Mouse (Mus musculus): ENCODE results near the gene Mroh2a.

Mroh2a gene

GRCm38 (mm10) chr1:88237311-88237710, 10.5 kb downstream of the Mroh2a start:
- DNase-seq: no peak

GRCm38 (mm10) chr1:88238771-88239170, 12.0 kb downstream of the Mroh2a start:
- DNase-seq: no peak

GRCm38 (mm10) chr1:88240072-88240471, 13.3 kb downstream of the Mroh2a start:
- DNase-seq: peak; percentile 5

GRCm38 (mm10) chr1:88240579-88240978, 13.8 kb downstream of the Mroh2a start:
- peak; percentile 16 for DNase-seq

- DNase-seq: peak; percentile 3
These were observed 17.1 kb downstream of the Mroh2a start for GRCm38 (mm10) chr1:88243861-88244260.

GRCm38 (mm10) chr1:88245881-88246280, 19.1 kb downstream of the Mroh2a start:
- no peak for DNase-seq

- no peak for DNase-seq
These were observed 19.6 kb downstream of the Mroh2a start for GRCm38 (mm10) chr1:88246386-88246785.

- DNase-seq: no peak
These were observed 20.9 kb downstream of the Mroh2a start for GRCm38 (mm10) chr1:88247660-88248059.

- no peak for DNase-seq
These were observed 21.9 kb downstream of the Mroh2a start for GRCm38 (mm10) chr1:88248658-88249057.

GRCm38 (mm10) chr1:88249596-88249995, 22.8 kb downstream of the Mroh2a start:
- DNase-seq: no peak

GRCm38 (mm10) chr1:88250023-88250422, 23.2 kb downstream of the Mroh2a start:
- DNase-seq: no peak

- no peak for DNase-seq
These were observed 26.3 kb downstream of the Mroh2a start for GRCm38 (mm10) chr1:88253106-88253505.

GRCm38 (mm10) chr1:88253540-88253939, 26.8 kb downstream of the Mroh2a start:
- DNase-seq: no peak

- DNase-seq: no peak
These were observed 28.1 kb downstream of the Mroh2a start for GRCm38 (mm10) chr1:88254793-88255465.

GRCm38 (mm10) chr1:88255466-88255857, 28.7 kb downstream of the Mroh2a start:
- no peak for DNase-seq

GRCm38 (mm10) chr1:88255989-88256754, 29.4 kb downstream of the Mroh2a start:
- no peak for DNase-seq

GRCm38 (mm10) chr1:88256886-88257663, 30.3 kb downstream of the Mroh2a start:
- DNase-seq: no peak

- no peak for DNase-seq
These were observed 30.9 kb downstream of the Mroh2a start for GRCm38 (mm10) chr1:88257681-88258080.

- no peak for DNase-seq
These were observed 31.6 kb downstream of the Mroh2a start for GRCm38 (mm10) chr1:88258361-88258760.

GRCm38 (mm10) chr1:88258881-88259642, 32.3 kb downstream of the Mroh2a start:
- no peak for DNase-seq

GRCm38 (mm10) chr1:88259643-88260024, 32.8 kb downstream of the Mroh2a start:
- no peak for DNase-seq

GRCm38 (mm10) chr1:88260114-88260513, 33.3 kb downstream of the Mroh2a start:
- peak; percentile 46 for DNase-seq
